In the genomic region with DNA sequence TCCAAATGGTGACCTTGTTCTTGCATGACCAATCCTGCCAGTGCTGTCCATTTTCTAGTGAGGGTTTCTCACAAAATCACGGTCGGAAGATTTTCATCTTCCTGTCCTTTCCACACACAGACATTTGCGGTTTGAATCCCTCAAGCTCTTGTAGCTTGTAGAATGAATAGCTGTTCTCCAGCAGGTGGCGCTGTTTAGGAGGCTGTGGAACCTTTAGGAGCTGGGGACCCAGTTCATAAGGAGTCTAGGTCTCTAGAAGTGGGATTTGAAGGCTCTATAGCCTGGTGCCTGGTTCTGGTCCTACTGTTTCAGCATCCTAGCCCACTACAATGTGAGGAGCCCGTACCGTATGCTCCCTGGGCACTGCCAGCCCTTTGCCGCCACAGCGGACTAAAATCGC, we compare ENCODE assay signal across 9 mouse cellular contexts.
DNase-seq lines count a peak whose midpoint lies in the region; ATAC-seq and TF ChIP-seq lines count a peak whose summit lies in the region.
"Had no signal": no experiment of that assay in that cellular context is flagged by ENCODE, and none has a peak within 500 bp of the region (broad histone marks: within the 10 kb centered on the region; RNA-seq: fewer than 3 reads in every experiment).

No protein-coding gene starts in this region.

- TF ChIP-seq POLR2A in CH12.LX (IDR thresholded peaks at IDR 0.05; ENCODE audit: low read depth, low read length) = no peak

- WGBS in heart, postnatal 0 days = 55% methylated on average over 9 of the region's 9 CpGs
- 51% methylated on average over 9 of the region's 9 CpGs for WGBS in heart, embryonic 12.5 days
- WGBS in forebrain, postnatal 0 days = 58% methylated on average over 9 of the region's 9 CpGs

- ATAC-seq in heart, postnatal 0 days (ENCODE audit: insufficient read depth, low read depth) = 0 out of 2 replicates have a peak, but pooled peaks have one; percentile 25
- ATAC-seq in heart, embryonic 12.5 days (ENCODE audit: insufficient number of reproducible peaks, low FRiP score) = no peak
- ATAC-seq in forebrain, postnatal 0 days = peak; percentile 50; the same call in 1 of the 2 replicates
- ATAC-seq in erythroblast, adult 5-6 weeks (replicated peaks; ENCODE audit: low FRiP score, poor library complexity, severe bottlenecking) = no peak

- H3K27ac ChIP-seq in heart, postnatal 0 days (ENCODE audit: low read depth) = no peak overlapping the region
- no peak overlapping the region for H3K27ac ChIP-seq in heart, embryonic 12.5 days (ENCODE audit: poor library complexity, severe bottlenecking)
- no peak overlapping the region for H3K27ac ChIP-seq in CH12.LX (ENCODE audit: insufficient read depth, low read depth)
- no peak overlapping the region for H3K27ac ChIP-seq in forebrain, postnatal 0 days (ENCODE audit: low read depth, low read length)

- no peak overlapping the region for H3K4me3 ChIP-seq in heart, postnatal 0 days (ENCODE audit: low read depth, low read length)
- no peak overlapping the region for H3K4me3 ChIP-seq in heart, embryonic 12.5 days
- no peak overlapping the region for H3K4me3 ChIP-seq in CH12.LX (replicated peaks in 1 of 3; ENCODE audit: low read depth in 2 of 3, low read length in 2 of 3, poor library complexity in 1 of 3)
- no peak overlapping the region for H3K4me3 ChIP-seq in forebrain, postnatal 0 days (ENCODE audit: low read depth, low read length)
- H3K4me3 ChIP-seq: myocyte had no signal

- H3K9me3 ChIP-seq in heart, postnatal 0 days (replicated peaks; ENCODE audit: control insufficient read depth, low read length) = no peaks in the 10 kb centered on the region
- H3K9me3 ChIP-seq in heart, embryonic 12.5 days (replicated peaks) = no peaks in the 10 kb centered on the region
- no peaks in the 10 kb centered on the region for H3K9me3 ChIP-seq in CH12.LX (replicated peaks; ENCODE audit: low read length)
- no peaks in the 10 kb centered on the region for H3K9me3 ChIP-seq in forebrain, postnatal 0 days (ENCODE audit: low read length)

- no peak for TF ChIP-seq EP300 in heart, postnatal 0 days (IDR thresholded peaks at IDR 0.05; ENCODE audit: low read depth)
- TF ChIP-seq EP300 in CH12.LX (IDR thresholded peaks at IDR 0.05; ENCODE audit: low read length) = no peak

- TF ChIP-seq RAD21 in CH12.LX (IDR thresholded peaks at IDR 0.05; ENCODE audit: low read depth, low read length) = peak; percentile 69

- H3K79me2 ChIP-seq in CH12.LX (replicated peaks; ENCODE audit: control insufficient read depth, extremely low read depth, insufficient read depth, poor library complexity, severe bottlenecking) = no peaks in the 10 kb centered on the region

- DNase-seq in heart, postnatal 0 days (ENCODE audit: low spot score) = peak; percentile 62
- peak; percentile 76 for DNase-seq in CH12.LX (ENCODE audit: extremely low read depth)
- peak; percentile 54 for DNase-seq in adrenal gland, postnatal 25 days
- DNase-seq in forebrain, postnatal 0 days = peak; percentile 91
- peak; percentile 29 to 37 for DNase-seq in layer of hippocampus, postnatal 36 days
- peak; percentile 71 for DNase-seq in retina, postnatal 7 days (ENCODE audit: low read depth, low spot score)

- H3K9ac ChIP-seq in heart, postnatal 0 days (replicated peaks; ENCODE audit: low read depth, low read length) = no peak overlapping the region
- no peak overlapping the region for H3K9ac ChIP-seq in heart, embryonic 12.5 days
- no peak overlapping the region for H3K9ac ChIP-seq in CH12.LX (ENCODE audit: insufficient read depth, low read depth)
- H3K9ac ChIP-seq in forebrain, postnatal 0 days = no peak overlapping the region

- no peaks in the 10 kb centered on the region for H3K36me3 ChIP-seq in heart, postnatal 0 days (replicated peaks; ENCODE audit: control insufficient read depth, insufficient read depth, low read length)
- no peaks in the 10 kb centered on the region for H3K36me3 ChIP-seq in heart, embryonic 12.5 days
- no peaks in the 10 kb centered on the region for H3K36me3 ChIP-seq in CH12.LX (replicated peaks in 1 of 2; ENCODE audit: control insufficient read depth in 1 of 2, insufficient read depth in 1 of 2, low read length in 1 of 2)
- H3K36me3 ChIP-seq in forebrain, postnatal 0 days (ENCODE audit: insufficient read depth) = no peaks in the 10 kb centered on the region

- H3K4me1 ChIP-seq in heart, postnatal 0 days (ENCODE audit: control insufficient read depth, insufficient read depth) = no peaks in the 10 kb centered on the region
- peaks cover 9% of the 10 kb centered on the region; the same call in 1 of the 2 replicates for H3K4me1 ChIP-seq in heart, embryonic 12.5 days (replicated peaks)
- H3K4me1 ChIP-seq in CH12.LX (ENCODE audit: control insufficient read depth in 1 of 2, insufficient read depth in 2 of 2) = peaks cover 0 to 10% of the 10 kb centered on the region in 2 experiments; a peak in 2 of 4 replicates
- no peaks in the 10 kb centered on the region for H3K4me1 ChIP-seq in forebrain, postnatal 0 days (ENCODE audit: insufficient read depth)

- peak; percentile 86 for TF ChIP-seq CTCF in heart, postnatal 0 days (IDR thresholded peaks at IDR 0.05; ENCODE audit: low read depth)
- TF ChIP-seq CTCF in CH12.LX (conservative IDR thresholded peaks at IDR 0.05 in 1 of 2, IDR thresholded peaks at IDR 0.05 in 1 of 2; ENCODE audit: low read depth in 2 of 2, low read length in 2 of 2) = peak; percentile 82 to 86
- peak; percentile 90 for TF ChIP-seq CTCF in forebrain, postnatal 0 days (IDR thresholded peaks at IDR 0.05; ENCODE audit: low read depth)

- in situ Hi-C loops in CH12.LX (cut with MboI; ENCODE audit: low pct_ligation_motif_present, low pct_unique_long_range_greater_than_20kb, low sequenced_read_pairs) = loop anchor here (5.0 kb wide), 2 partner anchors 447 to 577 kb away; no protein-coding TSS in a partner anchor

- dilution Hi-C loops in CH12.LX (cut with MboI; ENCODE audit: extremely low pct_ligation_motif_present, extremely low pct_unique_long_range_greater_than_20kb, low sequenced_read_pairs) = no loop called here

- peaks cover 20% of the 10 kb centered on the region for H3K27me3 ChIP-seq in heart, postnatal 0 days (ENCODE audit: control insufficient read depth, insufficient read depth, low read length)
- peaks cover 14% of the 10 kb centered on the region for H3K27me3 ChIP-seq in heart, embryonic 12.5 days (replicated peaks)
- H3K27me3 ChIP-seq in CH12.LX (replicated peaks) = peaks cover 2% of the 10 kb centered on the region
- no peaks in the 10 kb centered on the region; the same call in 1 of the 2 replicates for H3K27me3 ChIP-seq in forebrain, postnatal 0 days (ENCODE audit: insufficient read depth, low read length)

- no peak overlapping the region for H3K4me2 ChIP-seq in heart, postnatal 0 days (ENCODE audit: low read depth, low read length)
- H3K4me2 ChIP-seq in heart, embryonic 12.5 days = no peak overlapping the region
- no peak overlapping the region for H3K4me2 ChIP-seq in CH12.LX (ENCODE audit: insufficient read depth, low read depth, poor library complexity, severe bottlenecking)
- H3K4me2 ChIP-seq in forebrain, postnatal 0 days (ENCODE audit: low read depth) = no peak overlapping the region

TF ChIP-seq in CH12.LX, 34 proteins besides CTCF, POLR2A, EP300 and RAD21:
- no peak for TF ChIP-seq SIN3A (IDR thresholded peaks at IDR 0.05; ENCODE audit: low read length)
- peak; percentile 77 for TF ChIP-seq SMC3 (IDR thresholded peaks at IDR 0.05; ENCODE audit: low read depth, low read length)

Comparison
In these comparisons a context has a peak if more than half of its experiments do, and no peak if none do; other contexts are left out.
1. ATAC-seq: peak in heart, postnatal 0 days (single experiment) and forebrain, postnatal 0 days (single experiment); none in heart, embryonic 12.5 days (single experiment) and erythroblast, adult 5-6 weeks (single experiment).
2. DNase-seq: peak in every context shown above with its lines; median percentile 91 in forebrain, postnatal 0 days; 76 in CH12.LX; 71 in retina, postnatal 7 days; 62 in heart, postnatal 0 days; 54 in adrenal gland, postnatal 25 days; 33 in layer of hippocampus, postnatal 36 days.
3. Peak in every context shown above with its lines, with median percentiles within 50 percentile points of each other: CTCF ChIP-seq.